Mouse (Mus musculus) small intestine, adult 2 months (tissue): ENCODE measurements around the gene Cabp2. TPM values are rescaled to one million over a fixed set of nuclear protein-coding genes. Genes with fewer than 3 reads are reported as not detected.
A peak's percentile ranks its signal among the peaks of the same experiment; 100 is the strongest.
"Not testable (repeated sequence)": the region's sequence is repeated elsewhere in the genome, so short reads cannot be mapped to it uniquely, and the experiment has no call there.

ENCODE experiments used
- H3K27ac ChIP-seq: fragments of 200-500 bp; 2 replicates; pipeline ENCODE4 v1.5.1; 2012; ENCODE audit warnings: low read depth, low read length, control low read depth, inconsistent platforms; ENCODE audit not compliant: insufficient read depth
- H3K27me3 ChIP-seq: fragments of 200-500 bp; 2 replicates; pipeline ENCODE4 v1.6.1; 2012; ENCODE audit warnings: mild to moderate bottlenecking, moderate library complexity, low read length, inconsistent platforms; ENCODE audit not compliant: control insufficient read depth, insufficient read depth
- H3K36me3 ChIP-seq: fragments of 200-500 bp; 2 replicates; pipeline ENCODE4 v1.6.1; 2012; ENCODE audit warnings: mild to moderate bottlenecking, low read length, control low read depth, inconsistent platforms; ENCODE audit not compliant: control insufficient read depth, insufficient read depth
- H3K4me1 ChIP-seq: fragments of 200-500 bp; 2 replicates; pipeline ENCODE4 v1.6.1; 2012; ENCODE audit warnings: low read length, inconsistent platforms, mixed read lengths; ENCODE audit not compliant: control insufficient read depth, insufficient read depth, insufficient read length
- H3K4me3 ChIP-seq: fragments of 200-500 bp; 2 replicates; pipeline ENCODE4 v1.5.1; 2012; ENCODE audit warnings: low read depth, mild to moderate bottlenecking, control low read depth, inconsistent platforms, low read length, moderate library complexity
- CTCF ChIP-seq: fragments of 200-500 bp; IDR thresholded peaks from 2 replicates; pipeline ENCODE4 v1.5.1; 2012; ENCODE audit warnings: low read depth, mild to moderate bottlenecking, control low read depth, inconsistent platforms, low read length, moderate library complexity, mixed read lengths; ENCODE audit not compliant: insufficient replicate concordance, insufficient read length; ENCODE audit errors: extremely low read depth
- POLR2A ChIP-seq: fragments of 200-500 bp; IDR thresholded peaks from 2 replicates; pipeline ENCODE4 v1.6.1; 2012; ENCODE audit warnings: low read depth, mild to moderate bottlenecking, control low read depth, inconsistent platforms, low read length, moderate library complexity
- WGBS: fragments of 180-500 bp; shearing (Covaris S2); methylation state at CpG from one replicate; pipeline ENCODE4 v1.1.7; 2018; 5-methylcytosine and 5-hydroxymethylcytosine counted together
- polyA plus RNA-seq: library from polyadenylated mRNA; depleted of rRNA; stranded (reverse); fragments of >200 nt; gene quantifications from 2 replicates; pipeline ENCODE4 v1.2.3, GENCODE M21; 2012

The Cabp2 gene
- polyA plus RNA-seq, 1 experiment = not detected

- Histone ChIP-seq H3K4me1 (peaks cover 12% of the 10 kb centered on the region), H3K4me3 (peak overlapping the region; percentile 78), H3K27ac (peak overlapping the region; percentile 13; the same call in 1 of the 2 replicates), H3K36me3 (peaks cover 24% of the 10 kb centered on the region), H3K27me3 (no peaks in the 10 kb centered on the region)
- 37% methylated on average over 7 of the region's 7 CpGs for WGBS
- TF ChIP-seq CTCF (no peak), POLR2A (no peak)
Observed at GRCm38 (mm10) chr19:4126759-4127495, 45.5 kb downstream of the Cabp2 start.

GRCm38 (mm10) chr19:4129462-4129861 lies 48.1 kb downstream of the Cabp2 start:
- no peak overlapping the region for H3K27ac ChIP-seq
- TF ChIP-seq POLR2A = no peak
- H3K27me3 ChIP-seq = no peaks in the 10 kb centered on the region
- peaks cover 34% of the 10 kb centered on the region for H3K36me3 ChIP-seq
- WGBS = 89% methylated on average over 7 of the region's 7 CpGs
- H3K4me1 ChIP-seq = peaks cover 12% of the 10 kb centered on the region
- H3K4me3 ChIP-seq = no peak overlapping the region

GRCm38 (mm10) chr19:4130106-4130505 lies 48.7 kb downstream of the Cabp2 start:
- 81% methylated on average over 4 of the region's 4 CpGs for WGBS
- peaks cover 34% of the 10 kb centered on the region for H3K36me3 ChIP-seq
- H3K27me3 ChIP-seq = no peaks in the 10 kb centered on the region
- H3K4me1 ChIP-seq = peaks cover 12% of the 10 kb centered on the region
- TF ChIP-seq POLR2A (no peak), CTCF (no peak)
- H3K4me3 ChIP-seq = no peak overlapping the region
- H3K27ac ChIP-seq = no peak overlapping the region

- H3K36me3 ChIP-seq = peaks cover 34% of the 10 kb centered on the region
- WGBS = 90% methylated on average over 5 of the region's 5 CpGs
Observed at GRCm38 (mm10) chr19:4131075-4131474, 49.7 kb downstream of the Cabp2 start.

GRCm38 (mm10) chr19:4131768-4132167 lies 50.4 kb downstream of the Cabp2 start:
- WGBS = 84% methylated on average over 2 of the region's 2 CpGs

More at GRCm38 (mm10) chr19:4131075-4131474, 49.7 kb downstream of the Cabp2 start:
- Histone ChIP-seq H3K4me3 (no peak overlapping the region), H3K27me3 (no peaks in the 10 kb centered on the region), H3K27ac (no peak overlapping the region), H3K4me1 (peaks cover 12% of the 10 kb centered on the region)
- no peak for TF ChIP-seq POLR2A
- TF ChIP-seq CTCF = no peak

GRCm38 (mm10) chr19:4134354-4134753 lies 53.0 kb downstream of the Cabp2 start:
- Histone ChIP-seq H3K4me1 (no peaks in the 10 kb centered on the region), H3K27ac (no peak overlapping the region), H3K36me3 (peaks cover 27% of the 10 kb centered on the region), H3K27me3 (no peaks in the 10 kb centered on the region), H3K4me3 (no peak overlapping the region)
- WGBS = 88% methylated on average over 4 of the region's 4 CpGs
- TF ChIP-seq CTCF = no peak
- no peak for TF ChIP-seq POLR2A

More at GRCm38 (mm10) chr19:4131768-4132167, 50.4 kb downstream of the Cabp2 start:
- Histone ChIP-seq H3K4me3 (no peak overlapping the region), H3K27me3 (no peaks in the 10 kb centered on the region), H3K36me3 (peaks cover 34% of the 10 kb centered on the region), H3K27ac (no peak overlapping the region), H3K4me1 (peaks cover 8% of the 10 kb centered on the region)
- TF ChIP-seq CTCF (no peak), POLR2A (no peak)

GRCm38 (mm10) chr19:4135229-4135962 lies 54.0 kb downstream of the Cabp2 start:
- 91% methylated on average over 6 of the region's 6 CpGs for WGBS

More at GRCm38 (mm10) chr19:4135229-4135962, 54.0 kb downstream of the Cabp2 start:
- H3K36me3 ChIP-seq = peaks cover 21% of the 10 kb centered on the region
- not testable (repeated sequence) for H3K27me3 ChIP-seq, H3K4me3 ChIP-seq, H3K4me1 ChIP-seq, H3K27ac ChIP-seq
